Mouse (Mus musculus): Measurements from ENCODE around the gene Gm9049. TPM values are rescaled to one million over a fixed set of nuclear protein-coding genes. Genes with fewer than 3 reads are reported as not detected.

Gm9049 gene
- 0.33 TPM in 1 of 2 replicates, not detected in the other for polyA plus RNA-seq (2012; ENCODE audit: low replicate concordance)

GRCm38 (mm10) chr10:118354005-118354404, at the start of gene Gm9049:
Gene Gm9049, minus strand, starts transcription at chr10:118354105.

DNA sequence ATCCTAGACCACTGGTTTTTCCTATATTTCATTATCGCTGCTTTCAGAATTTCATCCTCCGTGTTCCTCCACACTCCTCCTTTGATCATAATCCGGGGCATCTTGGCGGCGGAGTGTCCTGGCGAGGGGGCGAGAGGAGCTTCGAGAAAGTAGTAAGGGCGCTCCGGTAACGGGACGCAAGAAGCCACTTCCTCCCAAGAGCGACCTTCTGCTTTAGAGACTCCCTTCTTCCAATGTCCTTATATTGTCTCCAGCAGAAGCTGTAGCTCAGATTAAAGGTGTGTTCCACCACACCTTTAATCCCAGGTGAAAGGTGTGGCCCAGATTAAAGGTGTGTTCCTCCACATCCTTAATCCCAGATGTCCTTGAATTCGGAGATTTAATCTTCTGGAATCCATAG, 5.3 kb downstream of the Gm9049 start, which contains the start of gene Gm9048:
TSS of gene Gm9048 (minus strand) at position 101 of the 400 bp plus-strand sequence.

DNA sequence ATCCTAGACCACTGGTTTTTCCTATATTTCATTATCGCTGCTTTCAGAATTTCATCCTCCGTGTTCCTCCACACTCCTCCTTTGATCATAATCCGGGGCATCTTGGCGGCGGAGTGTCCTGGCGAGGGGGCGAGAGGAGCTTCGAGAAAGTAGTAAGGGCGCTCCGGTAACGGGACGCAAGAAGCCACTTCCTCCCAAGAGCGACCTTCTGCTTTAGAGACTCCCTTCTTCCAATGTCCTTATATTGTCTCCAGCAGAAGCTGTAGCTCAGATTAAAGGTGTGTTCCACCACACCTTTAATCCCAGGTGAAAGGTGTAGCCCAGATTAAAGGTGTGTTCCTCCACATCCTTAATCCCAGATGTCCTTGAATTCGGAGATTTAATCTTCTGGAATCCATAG, 10.8 kb downstream of the Gm9049 start, which contains the start of gene Gm9046:
TSS of gene Gm9046 (minus strand) at position 101 of the 400 bp plus-strand sequence.

GRCm38 (mm10) chr10:118337731-118338130, 16.2 kb downstream of the Gm9049 start, which contains the start of gene Gm9045:
Gene Gm9045, minus strand, starts transcription at chr10:118337831.

GRCm38 (mm10) chr10:118332308-118332707, 21.6 kb downstream of the Gm9049 start, which contains the start of gene Gm9044:
Gene Gm9044, minus strand, starts transcription at chr10:118332408.

GRCm38 (mm10) chr10:118326869-118327268, 27.0 kb downstream of the Gm9049 start, which contains the start of gene Gm9040:
Gene Gm9040, minus strand, starts transcription at chr10:118326969.

Other genes with a start within 250 kb of the Gm9049 start
- 9.1 and 28.1 TPM in 2 replicates for gene Mdm1, start 212.3 kb downstream of the Gm9049 start, polyA plus RNA-seq (2012; ENCODE audit: low replicate concordance)
- not detected in 2 replicates for gene Il22, start 149.2 kb downstream of the Gm9049 start, polyA plus RNA-seq (2012; ENCODE audit: low replicate concordance)
- gene Gm32717, start 113.3 kb downstream of the Gm9049 start, polyA plus RNA-seq (2012; ENCODE audit: low replicate concordance), result not detected in 2 replicates
- gene Gm32802, start 95.4 kb downstream of the Gm9049 start, polyA plus RNA-seq (2012; ENCODE audit: low replicate concordance), result not detected in 2 replicates
- not detected in 2 replicates for gene Iltifb, start 59.1 kb downstream of the Gm9049 start, polyA plus RNA-seq (2012; ENCODE audit: low replicate concordance)
- not detected in 2 replicates for gene Gm9040, start 27.1 kb downstream of the Gm9049 start, polyA plus RNA-seq (2012; ENCODE audit: low replicate concordance)
- gene Gm9044, start 21.7 kb downstream of the Gm9049 start, polyA plus RNA-seq (2012; ENCODE audit: low replicate concordance), result not detected in 2 replicates
- gene Gm9045, start 16.3 kb downstream of the Gm9049 start, polyA plus RNA-seq (2012; ENCODE audit: low replicate concordance), result 0.33 TPM in 1 of 2 replicates, not detected in the other
- gene Gm9046, start 10.8 kb downstream of the Gm9049 start, polyA plus RNA-seq (2012; ENCODE audit: low replicate concordance), result not detected in 2 replicates
- not detected in 2 replicates for gene Gm9048, start 5.4 kb downstream of the Gm9049 start, polyA plus RNA-seq (2012; ENCODE audit: low replicate concordance)
- gene Ifng, start 86.9 kb upstream of the Gm9049 start, polyA plus RNA-seq (2012; ENCODE audit: low replicate concordance), result not detected in 2 replicates

Data from leukemia stem cell, adult 10-12 weeks (primary cell).